Mouse (Mus musculus) ES-E14 (cell line): ENCODE measurements around the gene Ddt. TPM values are rescaled to one million over a fixed set of nuclear protein-coding genes. Genes with fewer than 3 reads are reported as not detected.

ENCODE experiments used
- DNase-seq: peaks from one replicate; pipeline ENCODE4 v3.0.0-alpha.2; 2013; ENCODE audit warnings: low read depth, low spot score
- H3K27ac ChIP-seq: 2 replicates; pipeline ENCODE4 v1.5.1; 2012; ENCODE audit warnings: low read depth, mild to moderate bottlenecking, low read length, moderate library complexity, mixed read lengths; ENCODE audit not compliant: poor library complexity, insufficient read depth, severe bottlenecking
- H3K36me3 ChIP-seq: 2 replicates; pipeline ENCODE4 v1.6.1; 2012; ENCODE audit warnings: mild to moderate bottlenecking, low read length, moderate library complexity, mixed read lengths; ENCODE audit not compliant: control insufficient read depth, poor library complexity, insufficient read depth, severe bottlenecking
- H3K4me1 ChIP-seq, 2 experiments: fragments of 150-350 bp in 1 of 2; sonication (generic) in 1 of 2; 2 replicates each; pipeline ENCODE4 v1.6.1; 2012; ENCODE audit warnings: low read length in 2 of 2, mild to moderate bottlenecking in 1 of 2, mixed read lengths in 1 of 2; ENCODE audit not compliant: control insufficient read depth in 2 of 2, insufficient read depth in 2 of 2, poor library complexity in 1 of 2
- H3K4me3 ChIP-seq, 2 experiments: fragments of 150-350 bp in 1 of 2; sonication (generic) in 1 of 2; 2 replicates each; pipeline ENCODE4 v1.5.1; 2012; ENCODE audit warnings: low read length in 2 of 2, low read depth in 1 of 2, mild to moderate bottlenecking in 1 of 2, mixed read lengths in 1 of 2; ENCODE audit not compliant: insufficient read depth in 1 of 2, poor library complexity in 1 of 2, severe bottlenecking in 1 of 2
- H3K9ac ChIP-seq: 2 replicates; pipeline ENCODE4 v1.6.1; 2012; ENCODE audit warnings: low read depth, mild to moderate bottlenecking, low read length, mixed read lengths; ENCODE audit not compliant: poor library complexity, insufficient read depth, severe bottlenecking
- H3K9me3 ChIP-seq: fragments of 150-350 bp; sonication (generic); 2 replicates; pipeline ENCODE4 v1.6.1; 2012; ENCODE audit warnings: low read depth, mild to moderate bottlenecking, low read length; ENCODE audit not compliant: control insufficient read depth, insufficient read depth
- CHD2 ChIP-seq: IDR thresholded peaks from 2 replicates; pipeline ENCODE4 v1.6.1; 2014; ENCODE audit warnings: mild to moderate bottlenecking, low read depth, low read length, inconsistent platforms
- HCFC1 ChIP-seq: IDR thresholded peaks from 2 replicates; pipeline ENCODE4 v1.6.1; 2012; ENCODE audit warnings: low read length, inconsistent platforms, borderline replicate concordance; ENCODE audit not compliant: insufficient read depth
- MAFK ChIP-seq: IDR thresholded peaks from 2 replicates; pipeline ENCODE4 v1.6.1; 2014; ENCODE audit warnings: mild to moderate bottlenecking, low read depth, low read length, inconsistent platforms; ENCODE audit not compliant: insufficient read depth
- ZC3H11A ChIP-seq: IDR thresholded peaks from 2 replicates; pipeline ENCODE4 v1.6.1; 2012; ENCODE audit warnings: low read depth, mild to moderate bottlenecking, inconsistent platforms, low read length, borderline replicate concordance
- ZNF384 ChIP-seq: IDR thresholded peaks from 2 replicates; pipeline ENCODE4 v1.6.1; 2012; ENCODE audit warnings: low read depth, low read length, inconsistent platforms
- in situ Hi-C, 2 experiments: fragments of 600-800 bp; cut with MboI; formaldehyde crosslinking; loops; one replicate each; pipeline ENCODE4 v1.15.1; 2025; ENCODE audit warnings: low sequenced_read_pairs in 2 of 2, inconsistent platforms in 1 of 2; ENCODE audit not compliant: unreplicated experiment in 2 of 2
- total RNA-seq: library from RNA; depleted of rRNA; stranded (reverse); fragments of 300-350 nt; gene quantifications from 2 replicates; pipeline ENCODE4 v1.2.3, GENCODE M21; 2012; rRNA removed

Ddt gene
- total RNA-seq, 1 experiment = 84.4 TPM

DNA sequence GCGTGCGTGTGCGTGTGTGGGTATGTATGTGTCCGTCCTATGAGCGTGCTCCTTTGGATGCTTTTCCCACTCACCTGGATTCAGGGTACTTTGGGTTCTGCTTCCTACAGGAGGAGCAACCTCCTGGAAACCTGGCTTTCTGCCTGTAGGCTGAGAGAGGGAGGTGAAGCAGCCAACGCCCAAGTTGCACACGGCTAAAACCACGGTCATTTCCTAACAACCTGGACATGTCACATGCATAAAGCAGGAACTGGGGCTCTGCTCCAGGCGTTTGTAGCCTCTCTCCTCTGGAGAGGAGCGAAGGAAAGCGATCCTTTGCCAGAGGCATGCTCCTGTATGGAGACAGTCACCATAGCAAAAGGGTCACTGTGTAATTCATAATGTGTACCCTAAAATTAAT is 16.5 kb downstream of the Ddt start:
- no peak overlapping the region for H3K4me3 ChIP-seq
- in situ Hi-C loops = loop anchor here in 1 of 2 experiments (5.0 kb wide), 1 partner anchor 101 kb away; no protein-coding TSS in a partner anchor
- H3K4me1 ChIP-seq = no peaks in the 10 kb centered on the region
- no peak overlapping the region for H3K9ac ChIP-seq
- no peak for DNase-seq
- H3K9me3 ChIP-seq = no peaks in the 10 kb centered on the region
- no peak overlapping the region for H3K27ac ChIP-seq
- H3K36me3 ChIP-seq = peaks cover 32% of the 10 kb centered on the region
- no peak for TF ChIP-seq ZC3H11A

DNA sequence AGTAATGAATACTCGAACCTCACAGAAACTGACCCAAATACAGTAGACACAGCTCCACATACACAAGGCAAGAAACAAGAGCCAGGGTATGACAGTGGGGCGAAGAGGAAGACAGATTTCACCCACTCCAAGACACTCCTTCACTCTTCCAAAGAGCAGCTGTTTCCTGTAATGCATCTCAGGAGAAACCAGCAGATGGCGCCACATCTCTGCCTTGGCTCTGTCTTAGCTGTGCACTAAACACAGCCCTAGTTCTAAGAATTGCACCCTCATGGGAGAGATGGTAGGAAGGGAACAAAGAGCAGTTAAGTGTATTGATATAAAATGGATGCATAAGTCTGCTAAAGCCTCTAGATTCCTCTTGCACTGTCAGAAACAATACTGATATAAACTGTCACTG is 29.2 kb downstream of the Ddt start:
- in situ Hi-C loops = no loop called here
- Histone ChIP-seq H3K9ac (no peak overlapping the region), H3K36me3 (peaks cover 54% of the 10 kb centered on the region), H3K9me3 (no peaks in the 10 kb centered on the region), H3K4me3 (no peak overlapping the region), H3K4me1 (no peaks in the 10 kb centered on the region), H3K27ac (no peak overlapping the region)
- TF ChIP-seq HCFC1 = no peak
- TF ChIP-seq ZC3H11A = peak; percentile 76; the same call in 1 of the 2 replicates
- TF ChIP-seq ZNF384 = peak; percentile 59; the same call in 1 of the 2 replicates
- no peak for TF ChIP-seq CHD2
- no peak for TF ChIP-seq MAFK
- DNase-seq = peak; percentile 64

DNA sequence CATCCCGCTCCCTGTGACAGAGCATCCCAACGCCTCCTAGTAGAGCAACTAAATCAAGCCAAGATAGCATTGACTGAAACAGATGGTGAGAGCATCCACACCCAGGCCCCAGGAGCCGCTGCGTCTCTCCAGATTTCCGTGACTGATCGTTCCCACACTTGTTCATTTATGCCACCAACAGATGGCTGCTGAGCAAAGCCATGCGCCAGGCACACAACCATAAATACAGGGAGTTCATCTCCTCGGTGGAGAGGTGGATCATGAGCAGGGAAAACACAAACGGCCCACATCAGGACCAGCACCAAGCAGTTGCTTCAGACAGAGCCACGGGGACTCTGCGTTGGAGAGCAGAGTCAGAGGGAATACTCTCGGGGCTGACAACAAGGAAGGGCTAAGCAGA is 29.8 kb downstream of the Ddt start:
- Histone ChIP-seq H3K4me3 (no peak overlapping the region), H3K9me3 (no peaks in the 10 kb centered on the region), H3K27ac (no peak overlapping the region), H3K9ac (no peak overlapping the region), H3K4me1 (no peaks in the 10 kb centered on the region), H3K36me3 (peaks cover 57% of the 10 kb centered on the region)
- TF ChIP-seq HCFC1 (no peak), CHD2 (no peak), ZNF384 (no peak), MAFK (no peak), ZC3H11A (no peak)
- in situ Hi-C loops = no loop called here
- DNase-seq = no peak

DNA sequence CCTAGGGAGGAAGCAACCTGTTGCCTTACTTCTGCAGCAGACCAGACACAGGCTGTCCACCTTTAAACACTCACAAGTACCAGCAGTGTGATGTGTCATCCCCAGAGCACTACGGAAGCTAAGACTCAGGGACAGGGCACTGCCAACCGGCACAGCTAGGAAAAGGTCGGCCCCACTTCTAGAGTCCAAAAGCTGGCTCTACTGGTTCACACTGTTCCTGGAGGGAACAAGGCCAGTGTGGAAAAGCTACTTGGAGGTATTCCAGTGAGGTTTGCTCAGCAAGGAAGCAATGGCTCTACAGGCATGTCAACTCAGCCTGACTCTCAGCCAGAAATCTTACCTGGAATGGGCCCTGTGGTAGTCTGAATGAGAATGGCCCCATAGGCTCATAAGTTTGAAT is 32.3 kb downstream of the Ddt start:
- H3K4me1 ChIP-seq = no peaks in the 10 kb centered on the region
- no peak for TF ChIP-seq MAFK
- no peak for TF ChIP-seq ZC3H11A
- TF ChIP-seq CHD2 = no peak
- TF ChIP-seq ZNF384 = no peak
- no peak for TF ChIP-seq HCFC1
- H3K9ac ChIP-seq = no peak overlapping the region
- H3K9me3 ChIP-seq = no peaks in the 10 kb centered on the region
- DNase-seq = no peak
- no peak overlapping the region for H3K27ac ChIP-seq
- no peak overlapping the region for H3K4me3 ChIP-seq
- H3K36me3 ChIP-seq = peaks cover 65% of the 10 kb centered on the region
- in situ Hi-C loops = no loop called here

DNA sequence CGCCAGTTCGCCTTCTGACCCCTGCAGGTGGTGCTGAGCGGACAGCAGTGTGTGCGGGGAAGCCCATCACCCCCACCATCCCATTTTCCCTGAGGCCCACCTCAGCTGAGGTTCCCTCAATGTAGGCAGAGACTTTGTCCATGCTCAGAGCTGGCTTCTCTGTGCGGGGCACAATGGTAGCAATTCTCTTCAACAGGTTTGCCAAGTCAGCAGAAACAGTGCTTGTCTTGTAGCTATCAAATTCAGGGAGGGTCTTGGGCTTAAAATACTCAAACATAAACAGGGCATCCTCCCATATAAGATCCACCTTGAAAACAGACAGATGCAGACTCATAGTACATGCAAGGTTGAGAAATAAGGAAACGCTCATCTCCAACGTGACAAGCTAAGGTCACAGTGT is 47.8 kb downstream of the Ddt start:
- no peak overlapping the region for H3K27ac ChIP-seq
- no peak for DNase-seq
- H3K4me3 ChIP-seq = no peak overlapping the region
- H3K36me3 ChIP-seq = peaks cover 39% of the 10 kb centered on the region
- in situ Hi-C loops = no loop called here
- TF ChIP-seq CHD2 = no peak
- TF ChIP-seq HCFC1 = no peak
- TF ChIP-seq ZNF384 = no peak
- TF ChIP-seq ZC3H11A = no peak
- TF ChIP-seq MAFK = peak; percentile 78
- H3K4me1 ChIP-seq = no peaks in the 10 kb centered on the region
- H3K9ac ChIP-seq = no peak overlapping the region
- no peaks in the 10 kb centered on the region for H3K9me3 ChIP-seq

Other genes starting within 250 kb of the Ddt start
- 0.18 and 0.32 TPM in 2 replicates for gene Lrrc75b, start 213.1 kb downstream of the Ddt start, total RNA-seq
- 23.6 and 34.4 TPM in 2 replicates for gene Ggt1, start 211.8 kb downstream of the Ddt start, total RNA-seq
- gene Ggt5, start 184.1 kb downstream of the Ddt start, total RNA-seq = 0.36 and 0.58 TPM in 2 replicates
- 10.4 and 20.1 TPM in 2 replicates for gene Susd2, start 129.4 kb downstream of the Ddt start, total RNA-seq
- gene Cabin1, start 9.1 kb downstream of the Ddt start, total RNA-seq = 59.0 and 73.4 TPM in 2 replicates
- not detected in 2 replicates for gene Gm20441, start 7.5 kb upstream of the Ddt start, total RNA-seq
- 3.4 and 4.4 TPM in 2 replicates for gene Gstt3, start 8.0 kb upstream of the Ddt start, total RNA-seq
- 5.8 and 10.7 TPM in 2 replicates for gene Gstt1, start 25.2 kb upstream of the Ddt start, total RNA-seq
- gene Gstt4, start 49.1 kb upstream of the Ddt start, total RNA-seq = not detected in 2 replicates
- 17.8 and 35.8 TPM in 2 replicates for gene Gstt2, start 64.0 kb upstream of the Ddt start, total RNA-seq
- 1,434 and 2,185 TPM in 2 replicates for gene Mif, start 86.8 kb upstream of the Ddt start, total RNA-seq
- gene Derl3, start 120.0 kb upstream of the Ddt start, total RNA-seq = 19.9 and 28.1 TPM in 2 replicates
- 75.3 and 84.4 TPM in 2 replicates for gene Smarcb1, start 148.2 kb upstream of the Ddt start, total RNA-seq
- gene Chchd10, start 159.7 kb upstream of the Ddt start, total RNA-seq = 435 and 871 TPM in 2 replicates
- gene Mmp11, start 163.1 kb upstream of the Ddt start, total RNA-seq = 52.4 and 137 TPM in 2 replicates
- 1.1 and 2.9 TPM in 2 replicates for gene Gm867, start 167.3 kb upstream of the Ddt start, total RNA-seq
- 0.98 and 1.5 TPM in 2 replicates for gene Vpreb3, start 169.6 kb upstream of the Ddt start, total RNA-seq
- 4.2 and 6.4 TPM in 2 replicates for gene Gm5134, start 181.1 kb upstream of the Ddt start, total RNA-seq